Mouse (Mus musculus) midbrain, embryonic 10.5 days (tissue): ENCODE results near the gene Pimreg. TPM values are rescaled to one million over a fixed set of nuclear protein-coding genes. Genes with fewer than 3 reads are reported as not detected.
A peak's percentile ranks its signal among the peaks of the same experiment; 100 is the strongest.

Experiments used
- DNase-seq: peaks from one replicate; pipeline ENCODE4 v3.0.0-alpha.2; 2017; ENCODE audit warnings: low spot score
- H3K27ac ChIP-seq: fragments of 300-500 bp; sonication (generic); replicated peaks from 2 replicates; pipeline ENCODE4 v1.5.1; 2016; ENCODE audit warnings: mild to moderate bottlenecking
- H3K27me3 ChIP-seq: fragments of 300-500 bp; sonication (generic); 2 replicates; pipeline ENCODE4 v1.6.1; 2016; ENCODE audit warnings: low read depth, mild to moderate bottlenecking; ENCODE audit not compliant: poor library complexity, severe bottlenecking
- H3K36me3 ChIP-seq: fragments of 300-500 bp; sonication (generic); 2 replicates; pipeline ENCODE4 v1.6.1; 2016; ENCODE audit warnings: mild to moderate bottlenecking, moderate library complexity
- H3K4me1 ChIP-seq: fragments of 300-500 bp; sonication (generic); 2 replicates; pipeline ENCODE4 v1.6.1; 2016
- H3K4me3 ChIP-seq: fragments of 300-500 bp; sonication (generic); 2 replicates; pipeline ENCODE4 v1.5.1; 2016; ENCODE audit warnings: mild to moderate bottlenecking, moderate library complexity
- H3K9me3 ChIP-seq: fragments of 300-500 bp; sonication (generic); replicated peaks from 2 replicates; pipeline ENCODE4 v1.6.1; 2016; ENCODE audit warnings: mild to moderate bottlenecking
- WGBS: fragments of 180-500 bp; shearing (Covaris S2); methylation state at CpG from one replicate; pipeline ENCODE4 v1.1.7; 2016; 5-methylcytosine and 5-hydroxymethylcytosine counted together
- polyA plus RNA-seq: library from polyadenylated mRNA; unstranded; fragments of >200 nt; fragmentation: Nextera tagmentation; extraction: Ambion mirVana; gene quantifications from 2 replicates; pipeline ENCODE4 v1.2.1, GENCODE M21; 2016

Pimreg gene
- polyA plus RNA-seq, 1 experiment from 2014 or later, result 280 TPM

DNA sequence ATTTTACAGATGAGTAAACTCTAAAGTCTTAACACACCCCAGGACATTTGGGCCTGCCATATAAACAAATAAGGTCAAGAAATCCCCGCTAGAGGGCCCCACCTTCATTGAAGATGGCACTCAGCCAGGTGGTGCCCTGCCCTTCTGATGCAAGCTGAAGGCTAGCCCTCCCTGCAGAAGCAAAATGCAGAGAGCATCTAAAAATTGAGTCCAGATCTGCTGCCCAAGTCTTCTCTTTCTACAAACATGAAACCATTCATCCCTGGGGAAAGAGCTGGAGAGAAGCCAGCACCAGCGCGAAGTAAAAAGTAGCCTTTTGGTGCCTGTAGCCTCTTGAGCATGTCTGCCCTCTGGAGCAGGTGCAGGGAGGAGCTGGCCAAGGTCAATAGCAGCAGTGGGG, 36.2 kb downstream of the Pimreg start:
- no peak overlapping the region for H3K27ac ChIP-seq
- H3K4me1 ChIP-seq, result peaks cover 3% of the 10 kb centered on the region; the same call in 1 of the 2 replicates
- no peaks in the 10 kb centered on the region for H3K27me3 ChIP-seq
- no peak overlapping the region for H3K4me3 ChIP-seq
- no peaks in the 10 kb centered on the region for H3K36me3 ChIP-seq
- WGBS, result 49% methylated on average over 3 of the region's 3 CpGs
- no peaks in the 10 kb centered on the region for H3K9me3 ChIP-seq
- DNase-seq, result no peak

DNA sequence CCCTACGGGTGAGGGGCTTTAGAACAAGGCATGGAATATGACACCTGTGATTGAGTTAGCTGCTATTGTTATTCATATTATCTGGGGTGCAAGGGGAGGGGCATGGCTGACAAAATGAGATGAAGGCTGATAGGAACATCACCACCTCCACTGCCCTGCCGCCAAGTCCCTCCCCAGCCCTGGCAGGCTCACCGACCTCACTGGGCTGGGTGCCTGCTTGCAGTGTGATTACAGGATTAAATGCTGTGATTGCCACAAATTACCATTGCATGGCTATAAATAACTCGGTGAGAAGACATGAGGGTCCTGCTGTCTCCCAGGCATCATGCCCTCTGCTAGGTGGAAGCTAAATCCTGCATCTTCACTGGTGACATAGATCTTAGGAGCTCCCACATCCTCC, 36.8 kb downstream of the Pimreg start:
- Histone ChIP-seq H3K27ac (no peak overlapping the region), H3K4me3 (no peak overlapping the region), H3K36me3 (no peaks in the 10 kb centered on the region), H3K9me3 (no peaks in the 10 kb centered on the region), H3K4me1 (peaks cover 3% of the 10 kb centered on the region; the same call in 1 of the 2 replicates), H3K27me3 (no peaks in the 10 kb centered on the region)
- 59% methylated on average over 4 of the region's 4 CpGs for WGBS
- DNase-seq, result no peak

DNA sequence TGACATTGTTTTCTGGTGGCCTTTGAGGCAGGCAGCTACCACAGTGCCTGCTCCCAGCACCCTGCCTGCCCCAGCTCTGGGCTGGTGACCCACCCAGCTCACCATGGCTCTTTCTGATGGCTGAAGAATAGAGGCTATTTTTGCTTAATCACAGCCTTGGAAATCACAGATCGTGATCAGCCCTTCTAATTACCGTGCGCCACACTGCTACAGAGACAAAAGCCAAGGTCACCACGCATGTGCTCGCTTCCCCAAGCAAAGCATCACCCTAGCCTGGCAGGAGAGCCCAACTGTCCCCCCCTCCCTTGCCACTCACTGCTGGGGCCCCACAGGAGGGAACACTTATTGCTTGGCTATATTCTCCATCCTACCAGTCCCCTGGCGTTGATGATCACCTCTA, 38.6 kb downstream of the Pimreg start:
- no peak for DNase-seq
- WGBS, result 91% methylated on average over 6 of the region's 6 CpGs
- Histone ChIP-seq H3K36me3 (no peaks in the 10 kb centered on the region), H3K27me3 (no peaks in the 10 kb centered on the region), H3K4me1 (peaks cover 3% of the 10 kb centered on the region; the same call in 1 of the 2 replicates), H3K27ac (no peak overlapping the region), H3K4me3 (no peak overlapping the region), H3K9me3 (no peaks in the 10 kb centered on the region)

DNA sequence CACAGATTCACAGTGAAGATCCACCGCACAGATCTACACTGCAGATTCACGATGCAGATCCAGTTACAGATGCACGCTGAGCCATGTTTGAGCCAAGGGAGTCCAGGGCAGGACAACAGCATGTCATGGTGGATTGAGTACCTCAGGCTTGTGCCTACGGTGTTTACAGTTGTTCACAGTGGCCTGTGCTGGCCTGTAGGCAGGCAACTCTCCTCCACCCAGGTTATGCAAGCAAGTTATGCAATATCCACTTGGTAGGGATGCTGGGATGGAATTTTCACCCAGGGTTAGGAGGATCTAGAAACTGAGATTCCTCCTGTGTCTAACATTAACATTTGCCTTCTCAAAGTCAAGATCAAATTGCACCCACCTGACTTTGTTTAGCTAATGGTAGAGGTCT, 40.8 kb downstream of the Pimreg start:
- 93% methylated on average over 4 of the region's 4 CpGs for WGBS
- no peak for DNase-seq
- no peak overlapping the region for H3K4me3 ChIP-seq
- no peaks in the 10 kb centered on the region for H3K27me3 ChIP-seq
- no peak overlapping the region for H3K27ac ChIP-seq
- H3K9me3 ChIP-seq, result no peaks in the 10 kb centered on the region
- H3K4me1 ChIP-seq, result peaks cover 14% of the 10 kb centered on the region
- H3K36me3 ChIP-seq, result no peaks in the 10 kb centered on the region

DNA sequence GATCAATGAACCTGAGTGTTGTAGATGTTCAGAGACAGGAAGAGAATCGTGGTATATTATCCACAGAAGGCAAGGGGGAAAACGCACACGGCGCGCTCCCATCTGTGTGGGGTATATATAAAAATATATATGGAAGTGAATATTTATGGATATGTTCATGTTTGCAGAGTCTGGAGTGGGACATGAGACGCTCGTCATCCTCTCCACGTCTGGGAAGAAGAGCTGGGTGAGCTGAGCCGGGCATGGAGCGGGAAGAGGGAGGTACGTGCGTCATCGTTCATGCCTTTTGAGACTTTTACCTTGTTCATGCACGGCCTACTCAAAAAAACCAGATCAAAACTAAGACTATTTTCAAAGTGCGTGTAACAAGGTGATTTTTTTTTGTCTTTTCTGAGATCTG, 42.5 kb downstream of the Pimreg start:
- H3K4me3 ChIP-seq, result no peak overlapping the region
- H3K27me3 ChIP-seq, result no peaks in the 10 kb centered on the region
- H3K36me3 ChIP-seq, result no peaks in the 10 kb centered on the region
- H3K27ac ChIP-seq, result no peak overlapping the region
- WGBS, result 93% methylated on average over 15 of the region's 15 CpGs
- H3K4me1 ChIP-seq, result peaks cover 14% of the 10 kb centered on the region
- no peaks in the 10 kb centered on the region for H3K9me3 ChIP-seq
- no peak for DNase-seq

DNA sequence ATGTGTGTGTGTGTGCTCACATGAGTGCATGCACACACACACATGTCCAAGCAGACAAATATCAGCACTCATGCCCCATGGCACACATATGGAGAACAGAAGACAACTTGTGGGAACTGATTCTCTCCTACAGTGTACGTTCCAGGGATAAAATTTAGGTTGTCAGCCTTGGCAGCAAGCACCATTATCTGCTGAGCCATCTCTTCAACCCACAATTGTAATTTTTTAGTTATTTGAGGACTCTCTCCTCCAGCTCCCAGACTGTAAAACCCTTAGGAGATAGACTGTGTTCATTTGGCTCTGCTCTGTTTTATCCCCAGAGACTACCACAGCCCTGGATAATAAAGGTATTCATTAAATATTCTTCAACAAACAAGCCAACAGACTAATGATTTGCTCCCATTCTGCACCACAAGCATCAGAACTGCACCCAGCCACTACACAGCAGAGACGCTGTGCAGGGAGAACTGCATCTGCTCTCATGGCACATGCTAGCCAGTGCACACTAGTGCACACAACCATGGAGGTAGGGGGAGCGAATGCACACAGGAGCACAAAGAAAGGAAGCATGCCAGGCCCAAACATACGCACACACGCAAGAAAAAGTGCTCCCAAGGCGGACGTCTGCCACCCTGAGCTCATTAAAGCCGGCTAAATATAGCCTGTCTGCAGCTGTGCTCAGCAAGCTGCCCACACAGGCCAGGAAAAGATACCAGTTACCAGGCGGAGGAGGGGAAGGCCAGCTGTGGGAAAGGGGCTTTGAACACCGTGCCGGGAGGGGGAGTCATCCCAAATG, 44.6 kb downstream of the Pimreg start:
- Histone ChIP-seq H3K4me3 (no peak overlapping the region), H3K36me3 (no peaks in the 10 kb centered on the region), H3K4me1 (peaks cover 14% of the 10 kb centered on the region), H3K9me3 (no peaks in the 10 kb centered on the region), H3K27ac (peak overlapping the region; percentile 65), H3K27me3 (no peaks in the 10 kb centered on the region)
- no peak for DNase-seq
- WGBS, result 68% methylated on average over 11 of the region's 11 CpGs

DNA sequence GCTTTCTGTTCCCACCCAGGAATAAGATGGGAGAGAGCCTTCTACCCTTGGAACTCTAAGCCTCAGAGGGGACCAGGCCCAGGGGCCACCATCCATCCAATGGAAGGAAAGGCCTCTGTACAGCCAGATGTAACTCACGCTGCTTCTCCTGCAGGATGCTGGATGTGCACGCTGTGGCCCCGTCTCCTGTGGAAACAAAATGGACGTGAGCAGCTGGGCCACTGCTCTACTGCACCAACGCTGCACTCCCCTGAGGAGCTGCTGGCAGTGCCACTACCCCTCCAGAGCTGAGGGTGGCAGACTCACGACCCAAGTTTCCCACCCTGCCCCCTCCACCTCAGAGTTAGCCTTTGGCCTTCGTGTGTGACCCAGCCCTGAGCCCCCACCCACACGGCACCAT, 50.6 kb downstream of the Pimreg start:
- peaks cover 29% of the 10 kb centered on the region for H3K4me1 ChIP-seq
- H3K9me3 ChIP-seq, result no peaks in the 10 kb centered on the region
- WGBS, result 73% methylated on average over 8 of the region's 8 CpGs
- H3K27me3 ChIP-seq, result no peaks in the 10 kb centered on the region
- no peak for DNase-seq
- no peak overlapping the region for H3K4me3 ChIP-seq
- no peak overlapping the region; the same call in 1 of the 2 replicates for H3K27ac ChIP-seq
- no peaks in the 10 kb centered on the region for H3K36me3 ChIP-seq

DNA sequence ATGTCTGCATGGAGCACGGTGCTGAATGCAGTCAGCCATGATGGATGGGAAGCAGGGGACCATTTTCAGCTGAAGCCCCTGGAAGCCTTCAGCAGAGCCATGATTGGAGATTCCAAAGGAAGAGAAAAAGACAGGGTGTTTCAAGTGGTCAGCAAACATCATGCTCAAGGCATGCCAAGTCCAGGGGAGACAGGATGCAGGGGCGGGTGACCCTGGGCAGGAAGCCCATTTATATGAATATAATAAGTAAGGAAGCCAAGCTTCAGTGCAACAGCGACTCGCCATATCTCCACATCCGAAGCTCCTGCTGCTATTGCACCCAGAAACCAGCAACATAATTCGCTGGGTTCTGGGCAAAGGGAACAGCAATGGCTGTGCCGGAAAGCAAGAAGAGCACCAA, 52.6 kb downstream of the Pimreg start:
- Histone ChIP-seq H3K27ac (no peak overlapping the region), H3K4me1 (peaks cover 24% of the 10 kb centered on the region), H3K9me3 (no peaks in the 10 kb centered on the region), H3K36me3 (no peaks in the 10 kb centered on the region), H3K4me3 (no peak overlapping the region), H3K27me3 (no peaks in the 10 kb centered on the region)
- no peak for DNase-seq
- 92% methylated on average over 7 of the region's 7 CpGs for WGBS

DNA sequence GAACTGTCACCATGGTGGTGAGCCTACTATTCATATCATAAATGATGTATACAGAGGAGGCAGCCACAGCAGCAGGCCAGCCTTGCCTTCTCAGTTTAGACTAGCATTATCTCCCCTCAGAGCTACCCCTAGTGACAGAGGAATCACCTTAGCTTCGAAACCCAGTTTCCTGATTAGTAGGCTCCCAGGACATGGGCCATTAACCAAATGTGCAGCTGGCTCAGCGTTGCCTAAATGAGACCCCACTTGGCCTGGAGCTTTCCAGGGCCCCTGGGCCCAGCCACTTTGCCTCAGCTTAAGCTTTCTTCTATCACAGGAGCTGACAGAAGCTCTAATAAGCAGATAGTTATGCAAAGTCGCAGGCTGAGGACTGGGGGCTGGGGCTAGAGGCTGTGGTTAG, 54.2 kb downstream of the Pimreg start:
- H3K4me1 ChIP-seq, result peaks cover 24% of the 10 kb centered on the region
- H3K4me3 ChIP-seq, result no peak overlapping the region
- H3K27ac ChIP-seq, result 0 out of 2 replicates have a peak overlapping the region, but pooled peaks have one; percentile 30
- no peak for DNase-seq
- no peaks in the 10 kb centered on the region for H3K27me3 ChIP-seq
- WGBS, result 58% methylated on average over 3 of the region's 3 CpGs
- H3K36me3 ChIP-seq, result no peaks in the 10 kb centered on the region
- H3K9me3 ChIP-seq, result no peaks in the 10 kb centered on the region

Other genes starting within 250 kb of the Pimreg start
- 0.67 and 0.97 TPM in 2 replicates for gene Aipl1, start 4.5 kb upstream of the Pimreg start, polyA plus RNA-seq
- 0.10 and 0.25 TPM in 2 replicates for gene Pitpnm3, start 93.7 kb downstream of the Pimreg start, polyA plus RNA-seq
- gene Gm43951, start 164.8 kb downstream of the Pimreg start, polyA plus RNA-seq, result 0.28 and 0.61 TPM in 2 replicates
- 19.0 and 20.2 TPM in 2 replicates for gene 4933427D14Rik, start 165.4 kb downstream of the Pimreg start, polyA plus RNA-seq
- gene Txndc17, start 165.5 kb downstream of the Pimreg start, polyA plus RNA-seq, result 166 and 185 TPM in 2 replicates
- 52.4 and 52.7 TPM in 2 replicates for gene Med31, start 173.6 kb downstream of the Pimreg start, polyA plus RNA-seq
- gene Slc13a5, start 225.2 kb downstream of the Pimreg start, polyA plus RNA-seq, result 0.26 and 0.82 TPM in 2 replicates